Mouse (Mus musculus) thymus, postnatal 10 days (tissue): ENCODE data around the gene Sarm1.
"Not testable (repeated sequence)": the region's sequence is repeated elsewhere in the genome, so short reads cannot be mapped to it uniquely, and the experiment has no call there.

Experiments
- DNase-seq, 2 experiments: peaks; one replicate each; pipeline ENCODE4 v3.0.0; 2021; ENCODE audit warnings: low spot score in 2 of 2

The Sarm1 gene

DNA sequence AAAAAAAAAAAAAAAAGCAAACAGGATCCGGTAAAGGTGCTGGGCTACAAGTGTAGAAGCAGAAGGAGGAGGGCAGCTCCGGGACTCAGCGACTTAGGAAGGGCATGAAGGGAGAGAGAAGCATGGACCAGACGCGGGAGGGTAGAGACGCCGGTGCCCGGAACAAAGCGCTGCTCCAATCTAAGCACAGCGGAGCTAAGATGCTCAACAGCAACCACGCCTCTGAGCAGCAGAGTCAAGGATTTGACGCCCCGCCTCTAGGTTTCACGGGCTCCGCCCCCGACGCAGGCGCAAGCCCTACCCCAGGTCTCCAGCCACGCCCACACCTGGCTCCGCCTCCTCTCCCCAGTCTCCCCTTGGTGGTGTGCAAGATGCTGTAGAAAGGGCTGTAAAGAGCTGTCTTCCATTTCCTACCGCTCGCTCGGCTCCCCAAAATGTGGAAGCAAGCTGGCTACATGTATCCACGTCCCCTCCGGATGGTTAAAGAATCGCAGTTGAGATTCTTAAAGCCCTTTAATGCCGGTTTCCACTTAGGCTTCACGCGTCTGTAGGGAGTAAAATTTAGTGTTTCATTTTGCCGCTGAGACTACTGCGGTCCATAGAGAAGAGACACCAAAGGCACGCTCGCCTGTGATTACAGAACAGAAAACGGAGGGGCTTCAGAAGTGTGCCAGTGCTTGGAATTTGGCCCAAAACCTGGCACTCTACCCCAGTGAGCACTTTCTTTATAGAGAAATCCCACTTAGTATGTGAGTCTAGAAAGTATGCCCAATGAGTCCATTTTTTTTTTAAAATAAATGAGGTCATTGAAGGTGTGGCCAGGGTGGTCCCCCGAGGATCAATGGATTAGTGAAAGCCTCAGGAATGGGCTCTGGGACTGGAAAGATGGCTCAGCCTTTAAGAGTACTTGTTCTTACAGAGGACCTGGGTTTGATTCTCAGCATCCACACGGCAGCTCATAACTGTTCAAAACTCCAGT, at the start of gene Sarm1:
TSS of gene Sarm1 (minus strand) at position 211 of the 979 bp plus-strand sequence.
- DNase-seq, result peak; percentile 95 to 98

GRCm38 (mm10) chr11:78545181-78545580, 47.6 kb upstream of the Sarm1 start:
- no peak for DNase-seq

- DNase-seq, result no peak
Measured at GRCm38 (mm10) chr11:78544449-78545111, 47.0 kb upstream of the Sarm1 start.

DNA sequence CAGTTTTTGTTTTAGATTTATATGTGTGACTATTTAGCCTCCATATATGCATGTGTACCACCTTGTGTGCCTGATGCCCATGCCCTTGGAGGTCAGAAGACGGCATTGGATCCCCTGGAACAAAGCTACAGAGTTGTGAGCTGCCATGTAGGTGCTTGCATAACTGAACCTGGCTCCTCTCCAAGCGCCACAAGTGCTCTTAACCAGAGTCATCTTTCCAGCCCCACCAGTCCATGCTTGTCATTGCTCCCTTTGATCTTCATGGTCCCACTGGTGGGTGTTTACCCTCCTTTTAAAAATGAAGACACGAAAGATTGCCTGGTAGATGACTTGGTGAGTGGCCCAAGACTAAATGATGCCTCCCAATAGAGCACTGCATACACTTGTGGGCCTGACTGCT, 42.8 kb upstream of the Sarm1 start:
- no peak for DNase-seq

GRCm38 (mm10) chr11:78536690-78537084, 39.1 kb upstream of the Sarm1 start:
- DNase-seq, result no peak

GRCm38 (mm10) chr11:78536080-78536689, 38.6 kb upstream of the Sarm1 start, which contains the start of the genes Tnfaip1 and Ift20:
Tnfaip1 (minus strand) TSS chr11:78536332.
Ift20 (plus strand) TSS chr11:78536361.
- DNase-seq, result peak; percentile 96 to 98

DNA sequence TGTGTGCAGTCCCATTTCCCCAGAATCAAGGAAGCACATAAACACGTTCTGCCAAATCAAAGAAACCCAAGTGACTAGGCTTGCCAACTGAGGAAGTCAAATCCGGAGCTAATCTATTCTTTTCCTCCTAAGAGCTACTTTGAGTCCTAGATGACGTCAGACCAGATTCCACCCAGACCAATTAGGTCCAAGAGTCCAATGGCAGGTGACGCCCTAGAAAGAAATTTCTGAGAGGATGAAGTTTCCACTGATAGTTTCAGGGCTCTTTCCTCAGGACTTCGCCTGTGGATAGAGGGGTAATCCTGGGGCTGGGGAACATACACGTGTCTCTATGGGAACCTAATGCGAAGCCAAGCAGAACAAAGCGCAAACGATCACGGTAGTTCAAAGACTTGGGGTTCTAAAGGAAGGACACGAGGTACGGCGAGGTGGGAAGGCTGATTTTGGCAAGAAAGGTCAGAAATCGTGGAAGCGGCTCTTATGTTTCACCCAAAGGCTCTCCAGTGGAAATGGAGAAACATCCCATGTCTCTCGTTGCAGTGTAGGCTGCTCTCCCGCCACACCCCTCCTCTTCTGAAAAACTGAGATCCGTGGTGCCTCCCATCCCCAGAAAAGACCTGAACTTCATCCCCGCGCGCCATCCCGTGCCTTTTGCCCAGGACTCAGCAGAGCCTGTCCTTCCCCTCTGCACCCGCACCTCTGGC, 38.0 kb upstream of the Sarm1 start:
- peak in 1 of 2 experiments; percentile 14 for DNase-seq

DNA sequence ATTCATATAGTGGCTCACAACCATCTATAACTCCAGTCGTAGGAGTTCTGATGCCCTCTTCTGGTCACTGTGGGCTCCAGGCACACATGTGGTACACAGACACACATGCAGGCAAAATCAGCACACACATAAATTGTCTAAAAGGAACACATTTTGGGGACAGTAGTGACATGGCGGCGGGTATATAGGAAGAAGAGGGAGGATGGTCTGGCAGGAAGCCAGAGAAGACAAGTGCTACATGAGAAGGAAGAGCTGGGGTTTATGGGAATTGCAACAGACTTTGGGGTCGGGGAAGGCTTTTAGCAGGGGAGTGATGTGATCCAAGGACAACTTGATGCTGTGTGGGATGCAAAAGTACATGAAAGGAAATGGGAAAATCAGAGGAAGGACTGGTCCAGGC, 37.0 kb upstream of the Sarm1 start:
- no peak for DNase-seq

GRCm38 (mm10) chr11:78531515-78531914, 34.0 kb upstream of the Sarm1 start:
- DNase-seq, result not testable (repeated sequence)

- DNase-seq, result no peak
Measured at GRCm38 (mm10) chr11:78531046-78531445, 33.5 kb upstream of the Sarm1 start.

DNA sequence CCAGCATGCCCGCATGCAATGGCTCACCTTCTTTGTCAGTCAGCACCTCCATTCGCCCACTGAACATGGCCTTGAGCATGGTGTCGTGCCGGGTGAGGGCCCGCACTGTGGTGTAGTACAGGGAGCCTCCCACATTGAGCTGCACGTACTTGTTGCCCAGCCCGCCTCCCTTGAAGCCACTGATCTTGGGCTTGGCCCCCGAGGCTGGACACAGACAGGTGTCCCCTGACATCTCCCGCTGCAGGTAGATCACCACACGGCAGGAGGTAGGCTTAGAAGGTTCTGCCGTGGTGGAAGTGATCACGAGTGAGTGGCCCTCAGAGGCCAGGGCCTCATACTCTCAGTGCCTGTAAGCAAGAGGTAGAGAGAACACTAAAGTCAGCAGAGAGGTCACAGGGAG, 32.4 kb upstream of the Sarm1 start:
- no peak for DNase-seq

- no peak for DNase-seq
Measured at GRCm38 (mm10) chr11:78528714-78529113, 31.2 kb upstream of the Sarm1 start.

DNA sequence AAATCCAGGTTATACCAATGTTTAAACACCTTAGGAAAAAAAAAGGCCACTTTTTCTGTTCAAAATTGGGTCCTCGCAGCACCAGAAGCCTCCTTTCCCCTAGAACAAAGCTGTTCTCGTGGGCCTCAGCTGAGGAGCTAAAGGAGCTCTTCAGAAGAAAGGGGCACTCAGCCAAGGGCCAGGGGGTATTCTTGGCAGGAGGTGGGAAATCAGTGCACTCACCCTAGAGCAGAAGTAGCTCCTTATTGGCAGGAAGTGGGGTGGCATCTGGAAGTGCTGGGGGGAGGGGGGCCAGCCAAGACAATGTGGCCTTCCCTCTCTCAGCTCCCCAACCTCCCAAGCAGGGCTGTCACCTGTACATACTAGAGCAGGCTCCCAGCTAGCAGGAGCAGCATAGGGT, 27.3 kb upstream of the Sarm1 start:
- DNase-seq, result no peak

DNA sequence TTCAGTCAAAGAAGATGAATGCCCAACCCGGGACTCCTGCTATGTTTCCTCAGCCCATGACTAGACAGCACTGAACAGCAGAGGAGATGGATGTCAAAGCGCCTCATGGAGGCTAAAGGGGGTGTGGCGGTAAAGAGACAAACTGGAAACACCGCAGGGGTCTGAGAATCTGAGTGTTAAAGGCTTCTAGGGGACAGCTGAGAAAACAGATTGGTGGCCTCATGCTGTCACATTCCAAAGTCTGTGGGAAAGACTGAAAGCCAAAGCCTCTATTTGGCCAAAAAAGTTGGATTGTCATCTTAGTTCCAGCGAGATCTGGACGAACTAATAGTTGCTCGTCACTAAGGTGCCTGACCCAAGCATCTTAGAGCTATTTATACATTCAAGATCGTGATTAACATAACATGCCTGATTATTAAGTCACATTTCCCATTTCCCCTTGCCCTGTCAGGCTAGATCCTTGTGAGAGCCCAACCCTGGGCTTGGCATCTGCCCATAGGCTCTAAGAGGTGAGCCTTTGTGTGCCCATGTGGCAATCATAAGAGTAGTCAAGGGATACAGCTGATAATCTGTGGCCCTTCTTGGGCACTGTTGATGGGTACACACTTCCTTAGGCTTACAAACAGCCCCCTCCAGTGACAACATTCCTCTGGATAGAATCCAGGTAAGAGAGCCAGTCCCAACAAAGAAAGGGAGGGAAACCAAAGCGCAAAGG, 25.8 kb upstream of the Sarm1 start:
- no peak for DNase-seq

- peak in 1 of 2 experiments; percentile 26 for DNase-seq
Measured at GRCm38 (mm10) chr11:78522481-78522997, 25.0 kb upstream of the Sarm1 start.

DNA sequence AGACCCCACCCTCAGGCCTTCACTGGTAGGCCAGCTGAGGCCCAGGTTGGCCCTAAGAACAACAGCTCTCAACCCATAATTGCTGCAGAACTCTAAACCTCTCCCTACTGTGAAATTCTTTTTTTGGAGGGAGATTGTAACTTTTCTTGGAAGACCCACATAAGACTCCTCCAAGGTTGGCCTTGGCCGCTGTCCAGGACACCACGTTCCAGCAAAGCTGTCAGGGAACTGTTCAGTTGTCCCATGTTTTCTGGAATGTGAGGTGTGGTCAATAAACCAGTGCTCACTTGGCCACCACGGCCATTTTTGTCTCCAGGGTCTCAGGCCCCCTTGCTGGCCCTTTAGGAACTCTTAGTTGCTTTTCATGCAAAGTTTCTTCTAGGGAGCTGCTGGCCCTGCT, 24.3 kb upstream of the Sarm1 start:
- DNase-seq, result no peak

DNA sequence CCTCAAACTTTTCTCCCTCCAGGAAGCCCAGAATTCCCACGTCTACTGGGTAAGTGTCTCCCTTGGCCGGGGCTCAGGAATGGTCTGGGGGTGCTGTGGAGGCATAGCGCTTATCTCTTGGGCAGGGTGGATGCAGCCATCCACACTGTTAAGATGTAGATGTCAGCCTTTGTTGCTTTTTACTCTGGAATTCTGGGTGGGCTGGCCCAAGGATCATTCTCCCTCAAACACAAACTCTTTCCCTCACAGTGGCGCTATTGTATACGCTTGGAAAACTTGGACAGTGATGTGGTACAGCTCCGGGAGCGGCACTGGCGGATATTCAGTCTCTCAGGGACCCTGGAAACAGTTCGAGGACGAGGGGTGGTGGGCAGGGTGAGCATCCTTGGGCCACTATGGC, 21.4 kb upstream of the Sarm1 start:
- no peak for DNase-seq

DNA sequence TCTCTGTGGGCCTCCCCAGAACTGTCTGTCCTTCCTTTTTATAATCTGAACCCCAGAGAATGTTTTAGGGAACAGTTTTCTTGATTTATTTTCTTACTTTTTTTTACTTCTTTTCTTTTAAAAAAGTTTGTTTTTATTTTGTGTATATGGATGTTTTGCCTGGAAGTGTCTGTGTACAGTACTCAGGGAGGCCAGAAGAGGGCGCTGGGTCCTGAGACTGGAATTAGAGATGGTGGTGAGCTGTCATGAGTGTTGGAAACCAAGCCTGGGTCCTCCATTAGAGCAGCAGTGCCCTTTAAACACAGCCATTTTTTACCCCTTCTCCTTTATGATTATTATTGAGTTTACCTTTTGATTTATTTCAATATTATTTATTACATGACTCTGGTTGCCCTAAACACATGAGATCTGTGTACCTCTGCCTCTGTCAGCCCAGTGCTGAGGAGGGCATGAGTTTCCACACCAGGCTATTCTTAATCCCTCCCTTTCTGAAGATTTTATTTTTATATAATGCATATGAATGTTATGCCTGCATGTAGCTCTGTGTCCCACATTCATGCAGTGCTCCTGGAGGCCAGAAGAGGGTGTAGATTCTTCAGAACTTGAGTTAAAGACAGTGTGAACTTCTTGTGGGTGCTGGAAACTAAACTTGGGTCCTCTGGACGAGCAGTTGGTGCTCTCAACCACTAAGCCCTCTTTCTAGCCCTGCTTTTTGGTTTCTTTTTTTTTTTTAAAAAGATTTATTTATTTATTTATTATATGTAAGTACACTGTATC, 18.2 kb upstream of the Sarm1 start:
- DNase-seq, result no peak

DNA sequence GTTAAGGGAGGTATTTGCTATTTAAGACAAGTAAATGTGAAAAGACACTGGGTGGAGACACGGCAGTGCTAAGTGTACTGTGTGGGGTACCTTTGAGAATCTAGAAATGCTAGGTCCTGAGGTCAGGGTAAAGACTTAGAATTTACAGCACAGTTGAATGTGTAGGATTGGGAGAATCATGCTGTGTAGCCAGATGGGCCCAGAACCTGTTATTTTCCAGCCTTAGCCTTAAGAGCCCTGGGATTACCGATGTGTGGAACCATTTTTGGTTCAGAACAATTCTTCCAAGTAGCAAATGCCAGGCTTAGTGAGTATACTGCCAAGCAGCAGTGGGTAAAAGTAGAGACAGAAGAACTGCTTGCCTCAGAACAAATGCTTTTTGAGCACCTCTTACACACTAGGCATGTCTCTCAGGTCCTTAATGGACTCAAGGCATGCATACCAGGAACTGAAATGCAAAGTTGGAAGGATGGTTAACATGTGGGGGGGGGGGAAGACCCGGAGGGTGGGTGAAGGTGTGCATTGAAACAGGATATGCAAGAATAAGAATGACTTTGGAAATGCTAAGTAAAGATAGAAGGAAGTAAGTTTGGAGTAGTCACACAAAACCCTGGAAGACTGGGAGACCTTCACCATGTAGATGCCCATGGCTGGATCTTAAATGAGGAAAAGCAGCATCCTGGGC, 15.7 kb upstream of the Sarm1 start:
- DNase-seq, result no peak
